Mouse (Mus musculus) E14TG2a.4 (cell line): ENCODE data around the gene Rnase12.
"Not testable (repeated sequence)": the region's sequence is repeated elsewhere in the genome, so short reads cannot be mapped to it uniquely, and the experiment has no call there.

Source experiments
- H3K27me3 ChIP-seq: 2 replicates; pipeline ENCODE4 v1.6.1; 2014; ENCODE audit warnings: low read length, control low read depth; ENCODE audit not compliant: insufficient read depth
- H3K36me3 ChIP-seq: 2 replicates; pipeline ENCODE4 v1.6.1; 2014; ENCODE audit warnings: low read length, control low read depth; ENCODE audit not compliant: insufficient read depth
- H3K4me1 ChIP-seq: replicated peaks from 2 replicates; pipeline ENCODE4 v1.6.1; 2014; ENCODE audit warnings: low read depth, low read length, control low read depth
- H3K4me3 ChIP-seq: replicated peaks from 2 replicates; pipeline ENCODE4 v1.5.1; 2014; ENCODE audit warnings: mild to moderate bottlenecking, low read length
- H3K9me3 ChIP-seq: 2 replicates; pipeline ENCODE4 v1.6.1; 2014; ENCODE audit warnings: low read length, control low read depth
- CTCF ChIP-seq: conservative IDR thresholded peaks from 2 replicates; pipeline ENCODE4 v1.5.1; 2014; ENCODE audit warnings: low read length
- NANOG ChIP-seq: IDR thresholded peaks from 2 replicates; pipeline ENCODE4 v1.6.1; 2014; ENCODE audit warnings: borderline replicate concordance, low read length, mixed read lengths
- POU5F1 ChIP-seq: IDR thresholded peaks from 2 replicates; pipeline ENCODE4 v1.6.1; 2014; ENCODE audit warnings: low read length, borderline replicate concordance

The Rnase12 gene

DNA sequence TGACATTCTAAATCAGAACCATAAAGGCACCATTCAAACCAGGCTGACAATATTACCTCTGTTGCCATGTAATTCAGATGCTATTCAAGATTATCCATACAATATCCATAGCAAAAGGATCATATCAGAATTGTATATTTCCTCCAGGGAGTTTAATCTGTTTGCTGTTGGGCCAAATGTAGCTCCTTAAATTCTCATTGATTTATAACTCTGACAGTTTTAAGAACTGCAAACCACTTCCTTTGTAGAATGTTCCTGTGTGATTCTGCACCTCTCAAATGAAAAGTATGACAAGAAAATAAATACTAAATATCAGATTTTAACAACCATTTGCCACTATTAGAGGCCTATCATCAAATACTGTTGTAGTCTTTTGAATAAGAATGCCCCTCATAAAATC, 41.7 kb downstream of the Rnase12 start:
- H3K4me1 ChIP-seq: peaks cover 5% of the 10 kb centered on the region; the same call in 1 of the 2 replicates
- no peaks in the 10 kb centered on the region for H3K36me3 ChIP-seq
- H3K4me3 ChIP-seq: no peak overlapping the region
- TF ChIP-seq NANOG (no peak), CTCF (no peak), POU5F1 (no peak)
- peaks cover 29% of the 10 kb centered on the region for H3K9me3 ChIP-seq
- H3K27me3 ChIP-seq: no peaks in the 10 kb centered on the region

DNA sequence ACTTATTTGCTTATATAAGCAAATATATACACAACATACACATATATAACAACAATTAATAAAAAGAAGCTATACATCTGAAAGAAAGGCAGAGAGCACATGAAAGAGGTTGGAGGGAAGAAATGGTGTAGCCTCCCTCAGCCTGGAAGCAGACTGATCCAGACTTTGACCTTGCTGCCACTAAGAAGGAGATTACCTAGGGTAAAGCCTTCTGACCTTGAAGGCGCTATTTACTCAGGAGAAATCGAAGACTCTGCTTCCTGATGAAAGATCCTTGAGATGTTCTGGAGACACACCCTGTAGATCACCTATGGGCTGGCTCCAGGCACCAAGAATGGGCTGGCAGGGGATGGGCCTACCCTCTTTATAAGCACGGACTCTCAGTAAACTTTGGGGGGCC, 42.7 kb downstream of the Rnase12 start:
- not testable (repeated sequence) for H3K27me3 ChIP-seq, H3K36me3 ChIP-seq, H3K4me1 ChIP-seq, H3K4me3 ChIP-seq
- peaks cover 27% of the 10 kb centered on the region for H3K9me3 ChIP-seq

DNA sequence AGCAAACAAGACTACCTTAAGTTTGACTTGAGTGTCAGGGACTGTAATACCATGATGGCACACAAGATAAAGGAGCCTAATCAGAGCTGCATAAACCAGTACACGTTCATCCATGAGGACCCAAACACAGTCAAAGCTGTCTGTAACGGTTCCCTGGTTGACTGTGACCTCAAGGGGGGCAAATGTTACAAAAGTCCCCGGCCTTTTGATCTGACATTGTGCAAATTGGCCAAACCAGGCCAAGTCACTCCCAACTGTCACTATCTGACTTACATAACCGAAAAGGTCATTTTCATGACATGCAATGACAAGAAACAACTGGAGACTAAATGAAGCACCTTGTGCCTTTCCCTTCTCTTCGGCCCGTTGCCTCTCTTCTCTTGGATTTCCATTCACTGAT, 47.9 kb downstream of the Rnase12 start:
- TF ChIP-seq CTCF (no peak), POU5F1 (no peak), NANOG (no peak)

DNA sequence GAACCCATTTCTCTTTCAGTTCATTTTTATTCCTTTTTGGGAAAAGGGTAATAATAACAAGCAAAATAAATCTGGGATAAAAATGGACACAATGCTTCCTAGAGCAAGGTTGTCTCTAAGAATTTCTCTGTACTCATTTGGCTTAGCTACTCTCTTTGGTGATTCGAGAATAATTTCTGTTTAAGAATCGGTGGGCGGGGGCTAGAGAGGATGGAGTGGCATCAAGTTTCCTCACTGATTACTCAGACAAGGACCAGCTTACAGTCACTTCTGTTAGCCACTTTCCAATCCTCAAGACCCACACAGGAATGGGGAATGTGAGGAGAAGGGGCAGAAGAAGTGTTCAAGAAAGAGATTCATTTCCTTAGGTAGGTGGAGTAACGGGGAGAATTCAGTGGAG, 48.7 kb downstream of the Rnase12 start:
- Histone ChIP-seq H3K27me3 (no peaks in the 10 kb centered on the region), H3K4me3 (no peak overlapping the region), H3K36me3 (no peaks in the 10 kb centered on the region), H3K9me3 (peaks cover 23% of the 10 kb centered on the region), H3K4me1 (no peaks in the 10 kb centered on the region; the same call in 1 of the 2 replicates)
- TF ChIP-seq CTCF: no peak
- TF ChIP-seq POU5F1: no peak
- TF ChIP-seq NANOG: no peak

More for the DNA sequence above, 47.9 kb downstream of the Rnase12 start:
- Histone ChIP-seq H3K27me3 (no peaks in the 10 kb centered on the region), H3K9me3 (peaks cover 23% of the 10 kb centered on the region), H3K4me3 (no peak overlapping the region), H3K36me3 (no peaks in the 10 kb centered on the region), H3K4me1 (no peaks in the 10 kb centered on the region; the same call in 1 of the 2 replicates)

DNA sequence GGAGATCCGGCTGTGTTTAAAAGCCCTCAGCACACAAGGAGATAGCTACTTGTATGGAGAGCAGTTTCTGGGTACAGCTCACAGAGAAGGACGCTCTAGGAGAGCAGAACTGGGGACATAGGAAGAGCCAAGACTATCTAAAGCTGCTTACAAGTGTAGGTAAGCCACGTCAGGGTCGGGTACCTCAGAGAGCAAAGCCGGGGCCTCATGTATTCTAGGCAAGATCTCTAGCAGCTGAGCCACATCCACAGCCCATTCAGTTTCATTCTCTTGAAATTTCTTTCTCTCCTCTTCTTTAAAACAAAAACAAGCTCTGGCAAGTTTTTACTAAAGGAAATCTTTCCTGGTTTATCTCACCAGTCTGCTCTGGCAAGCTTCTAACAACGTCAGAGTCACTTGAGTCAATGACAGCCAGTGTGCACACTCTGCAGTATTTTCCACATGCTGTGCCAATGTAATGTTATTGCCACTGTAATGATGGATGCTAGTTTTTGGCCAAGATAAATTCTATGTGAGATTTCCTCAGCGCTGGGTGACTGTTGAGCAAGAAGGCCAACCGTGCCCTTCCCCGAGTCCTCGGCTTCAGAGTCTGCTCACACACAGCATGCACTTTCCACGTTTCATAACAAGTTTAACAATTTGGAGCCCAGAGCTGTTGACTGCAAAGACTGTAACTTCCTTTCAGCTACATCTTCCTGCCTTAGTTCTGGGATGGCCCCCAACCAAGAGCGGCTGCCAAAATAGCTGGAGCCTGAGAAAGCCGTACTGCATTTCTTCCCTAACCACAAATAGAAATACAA, 49.3 kb downstream of the Rnase12 start:
- H3K4me3 ChIP-seq: no peak overlapping the region
- TF ChIP-seq NANOG (no peak), CTCF (no peak), POU5F1 (no peak)
- no peaks in the 10 kb centered on the region for H3K36me3 ChIP-seq
- peaks cover 23% of the 10 kb centered on the region for H3K9me3 ChIP-seq
- H3K27me3 ChIP-seq: no peaks in the 10 kb centered on the region
- no peaks in the 10 kb centered on the region; the same call in 1 of the 2 replicates for H3K4me1 ChIP-seq

DNA sequence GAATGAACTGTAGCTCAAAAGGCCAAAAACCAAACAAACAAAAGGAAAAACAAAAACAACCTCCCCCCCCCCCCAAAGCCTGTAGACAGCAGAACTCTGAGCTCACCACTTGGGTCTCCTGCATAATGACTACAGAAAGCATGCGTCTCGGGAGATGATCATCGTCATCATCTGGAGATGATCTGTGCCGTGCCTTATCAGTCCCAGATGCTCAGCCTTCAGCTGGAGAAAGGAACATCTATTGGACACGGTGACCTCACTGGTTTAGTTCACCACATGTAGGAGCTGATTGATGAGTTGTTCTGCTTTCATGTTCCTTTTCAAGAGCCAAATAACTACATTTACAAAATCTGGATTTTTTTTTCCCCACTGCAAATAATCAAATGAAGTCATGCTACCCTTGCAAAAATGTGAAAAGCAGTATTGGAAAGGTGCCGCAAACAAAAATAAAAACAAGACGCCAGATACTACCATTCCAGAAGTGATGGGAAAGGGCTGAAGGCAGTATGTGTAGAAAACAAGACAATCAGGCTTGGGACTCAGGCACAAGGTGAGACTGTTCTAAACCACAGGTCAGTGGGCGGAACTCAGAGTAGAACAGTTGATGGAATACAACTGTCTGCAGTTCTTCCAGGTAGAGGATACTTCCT, 50.2 kb downstream of the Rnase12 start, which contains the start of gene Rnase10:
Gene Rnase10, plus strand, starts transcription at position 600 of the 650 bp plus-strand sequence.
- no peak for TF ChIP-seq NANOG
- no peak for TF ChIP-seq CTCF
- TF ChIP-seq POU5F1: no peak
- Histone ChIP-seq H3K9me3 (peaks cover 22% of the 10 kb centered on the region), H3K36me3 (no peaks in the 10 kb centered on the region), H3K4me1 (no peaks in the 10 kb centered on the region; the same call in 1 of the 2 replicates), H3K27me3 (no peaks in the 10 kb centered on the region), H3K4me3 (no peak within 1 kb of the TSS)
